Mouse (Mus musculus) embryonic fibroblast, embryonic 13.5 days (primary cell): Measurements from ENCODE around the gene Afap1l2.

Experiments used
- CTCF ChIP-seq: IDR thresholded peaks from 2 replicates; pipeline ENCODE4 v1.5.1; 2011; ENCODE audit warnings: mild to moderate bottlenecking, control low read depth, low read length, moderate library complexity, borderline replicate concordance; ENCODE audit not compliant: insufficient read depth
- POLR2A ChIP-seq: IDR thresholded peaks from 2 replicates; pipeline ENCODE4 v1.6.1; 2011; ENCODE audit warnings: low read depth, mild to moderate bottlenecking, control low read depth, low read length, moderate library complexity

GRCm38 (mm10) chr19:56984229-56984628, 23.8 kb downstream of the Afap1l2 start:
- no peak for TF ChIP-seq CTCF
- no peak for TF ChIP-seq POLR2A
